Mouse (Mus musculus) liver, embryonic 12.5 days (tissue): ENCODE data around the gene Thbs3. TPM values are rescaled to one million over a fixed set of nuclear protein-coding genes. Genes with fewer than 3 reads are reported as not detected.

Experiments used
- ATAC-seq: fragments of 200-750 bp; cut with Nextera tagmentation; 2 replicates; pipeline ENCODE4 v1.8.0; 2017; ENCODE audit warnings: moderate number of reproducible peaks, mild to moderate bottlenecking, moderate library complexity
- H3K27ac ChIP-seq: fragments of 300-500 bp; sonication (generic); 2 replicates; pipeline ENCODE4 v1.5.1; 2016; ENCODE audit warnings: mild to moderate bottlenecking
- H3K27me3 ChIP-seq: fragments of 300-500 bp; sonication (generic); replicated peaks from 2 replicates; pipeline ENCODE4 v1.6.1; 2016; ENCODE audit warnings: mild to moderate bottlenecking, moderate library complexity
- H3K36me3 ChIP-seq: fragments of 300-500 bp; sonication (generic); 2 replicates; pipeline ENCODE4 v1.6.1; 2016; ENCODE audit warnings: mild to moderate bottlenecking, moderate library complexity
- H3K4me1 ChIP-seq: fragments of 300-500 bp; sonication (generic); 2 replicates; pipeline ENCODE4 v1.6.1; 2016
- H3K4me2 ChIP-seq: fragments of 300-500 bp; sonication (generic); 2 replicates; pipeline ENCODE4 v1.6.1; 2016; ENCODE audit warnings: mild to moderate bottlenecking, moderate library complexity
- H3K4me3 ChIP-seq: fragments of 300-500 bp; sonication (generic); 2 replicates; pipeline ENCODE4 v1.5.1; 2016; ENCODE audit warnings: mild to moderate bottlenecking, moderate library complexity
- H3K9ac ChIP-seq: fragments of 300-500 bp; sonication (generic); 2 replicates; pipeline ENCODE4 v1.6.1; 2016; ENCODE audit warnings: mild to moderate bottlenecking, moderate library complexity
- H3K9me3 ChIP-seq: fragments of 300-500 bp; sonication (generic); replicated peaks from 2 replicates; pipeline ENCODE4 v1.6.1; 2016; ENCODE audit warnings: mild to moderate bottlenecking, moderate library complexity
- WGBS: fragments of 180-500 bp; shearing (Covaris S2); methylation state at CpG from one replicate; pipeline ENCODE4 v1.1.7; 2016; ENCODE audit not compliant: insufficient replicate concordance; 5-methylcytosine and 5-hydroxymethylcytosine counted together
- polyA plus RNA-seq: library from polyadenylated mRNA; unstranded; fragments of >200 nt; fragmentation: Nextera tagmentation; extraction: Ambion mirVana; gene quantifications from 2 replicates; pipeline ENCODE4 v1.2.1, GENCODE M21; 2016

The Thbs3 gene
- polyA plus RNA-seq, 1 experiment from 2014 or later = 1.7 TPM

- Histone ChIP-seq H3K4me1 (peaks cover 66% of the 10 kb centered on the region), H3K4me3 (peak within 1 kb of the TSS; percentile 63), H3K4me2 (peak within 1 kb of the TSS; percentile 88), H3K9ac (peak within 1 kb of the TSS; percentile 69), H3K9me3 (no peaks in the 10 kb centered on the region), H3K27me3 (0 out of 2 replicates have a peak, but pooled peaks cover 4% of the 10 kb centered on the region), H3K36me3 (peaks cover 45% of the 10 kb centered on the region), H3K27ac (peak within 1 kb of the TSS; percentile 64)
- peak; percentile 88 for ATAC-seq
- WGBS = 23% methylated on average over 39 of the region's 39 CpGs
Observed at GRCm38 (mm10) chr3:89183058-89183958, 31.7 kb upstream of the Thbs3 start, which contains the start of gene Fam189b. Gene Fam189b (plus strand): TSS chr3:89183143.

- 0 out of 2 replicates have a peak, but pooled peaks cover 10% of the 10 kb centered on the region for H3K27me3 ChIP-seq
- peak overlapping the region; percentile 88 for H3K4me2 ChIP-seq
- H3K36me3 ChIP-seq = peaks cover 47% of the 10 kb centered on the region
- no peak for ATAC-seq
- no peaks in the 10 kb centered on the region for H3K9me3 ChIP-seq
- 82% methylated on average over 6 of the region's 6 CpGs for WGBS
- peaks cover 66% of the 10 kb centered on the region for H3K4me1 ChIP-seq
- H3K4me3 ChIP-seq = peak overlapping the region; percentile 63
- peak overlapping the region; percentile 69; the same call in 1 of the 2 replicates for H3K9ac ChIP-seq
- H3K27ac ChIP-seq = no peak overlapping the region
Observed at GRCm38 (mm10) chr3:89183959-89184315, 31.0 kb upstream of the Thbs3 start.

- no peak overlapping the region for H3K27ac ChIP-seq
- H3K4me1 ChIP-seq = peaks cover 64% of the 10 kb centered on the region
- WGBS = 52% methylated on average over 23 of the region's 23 CpGs
- no peak overlapping the region; the same call in 1 of the 2 replicates for H3K4me2 ChIP-seq
- H3K27me3 ChIP-seq = peaks cover 10% of the 10 kb centered on the region; the same call in 1 of the 2 replicates
- ATAC-seq = no peak
- H3K9ac ChIP-seq = no peak overlapping the region
- H3K36me3 ChIP-seq = peaks cover 14% of the 10 kb centered on the region
- no peaks in the 10 kb centered on the region for H3K9me3 ChIP-seq
- H3K4me3 ChIP-seq = no peak overlapping the region
Observed at GRCm38 (mm10) chr3:89187197-89187596, 27.8 kb upstream of the Thbs3 start.

- no peak overlapping the region for H3K4me2 ChIP-seq
- no peak overlapping the region for H3K27ac ChIP-seq
- H3K27me3 ChIP-seq = peaks cover 10% of the 10 kb centered on the region; the same call in 1 of the 2 replicates
- WGBS = 55% methylated on average over 18 of the region's 18 CpGs
- peaks cover 9% of the 10 kb centered on the region for H3K36me3 ChIP-seq
- no peak overlapping the region for H3K4me3 ChIP-seq
- H3K9me3 ChIP-seq = no peaks in the 10 kb centered on the region
- no peak overlapping the region for H3K9ac ChIP-seq
- H3K4me1 ChIP-seq = peaks cover 57% of the 10 kb centered on the region
- no peak for ATAC-seq
Observed at GRCm38 (mm10) chr3:89187690-89188477, 27.1 kb upstream of the Thbs3 start.

GRCm38 (mm10) chr3:89188478-89188875, 26.5 kb upstream of the Thbs3 start:
- no peak for ATAC-seq
- H3K9ac ChIP-seq = no peak overlapping the region
- 69% methylated on average over 12 of the region's 12 CpGs for WGBS
- peaks cover 10% of the 10 kb centered on the region; the same call in 1 of the 2 replicates for H3K27me3 ChIP-seq
- H3K36me3 ChIP-seq = peaks cover 9% of the 10 kb centered on the region
- no peak overlapping the region for H3K27ac ChIP-seq
- H3K9me3 ChIP-seq = no peaks in the 10 kb centered on the region
- no peak overlapping the region for H3K4me2 ChIP-seq
- H3K4me3 ChIP-seq = no peak overlapping the region
- peaks cover 51% of the 10 kb centered on the region for H3K4me1 ChIP-seq

GRCm38 (mm10) chr3:89190436-89190835, 24.5 kb upstream of the Thbs3 start:
- 16% methylated on average over 8 of the region's 8 CpGs for WGBS
- Histone ChIP-seq H3K27ac (no peak overlapping the region), H3K9me3 (no peaks in the 10 kb centered on the region), H3K4me1 (peaks cover 43% of the 10 kb centered on the region), H3K9ac (no peak overlapping the region), H3K27me3 (peaks cover 10% of the 10 kb centered on the region; the same call in 1 of the 2 replicates), H3K4me3 (no peak overlapping the region), H3K36me3 (peaks cover 9% of the 10 kb centered on the region), H3K4me2 (no peak overlapping the region)
- no peak for ATAC-seq

- WGBS = 48% methylated on average over 1 of the region's 1 CpGs
Observed at GRCm38 (mm10) chr3:89193351-89193750, 21.6 kb upstream of the Thbs3 start.

DNA sequence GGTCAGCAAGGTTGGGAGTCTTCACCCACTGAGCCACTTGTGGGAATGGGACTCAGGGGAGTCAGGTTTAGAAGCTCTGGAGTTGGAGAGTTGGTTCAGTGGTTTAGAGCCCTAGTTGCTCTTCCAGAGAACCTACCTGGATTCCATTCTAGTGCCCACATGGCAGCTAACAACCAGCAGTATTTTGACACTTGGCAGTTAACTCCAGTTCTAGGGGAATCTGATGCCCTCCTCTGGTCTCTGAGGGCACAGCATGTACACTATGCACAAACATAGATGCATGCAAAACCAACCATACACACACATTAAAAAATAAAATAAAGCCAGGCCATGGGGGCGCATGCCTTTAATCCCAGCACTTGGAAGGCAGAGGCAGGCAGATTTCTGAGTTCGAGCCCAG, 21.1 kb upstream of the Thbs3 start:
- H3K4me3 ChIP-seq = no peak overlapping the region
- no peak overlapping the region for H3K27ac ChIP-seq
- 79% methylated on average over 2 of the region's 2 CpGs for WGBS
- H3K36me3 ChIP-seq = 0 out of 2 replicates have a peak, but pooled peaks cover under 1% of the 10 kb centered on the region
- no peak overlapping the region for H3K9ac ChIP-seq
- H3K4me2 ChIP-seq = no peak overlapping the region
- H3K4me1 ChIP-seq = peaks cover 33% of the 10 kb centered on the region
- peaks cover 5% of the 10 kb centered on the region; the same call in 1 of the 2 replicates for H3K27me3 ChIP-seq
- no peaks in the 10 kb centered on the region for H3K9me3 ChIP-seq
- ATAC-seq = no peak

More at GRCm38 (mm10) chr3:89193351-89193750, 21.6 kb upstream of the Thbs3 start:
- no peak for ATAC-seq
- no peak overlapping the region for H3K4me2 ChIP-seq
- H3K9ac ChIP-seq = no peak overlapping the region
- H3K36me3 ChIP-seq = peaks cover 5% of the 10 kb centered on the region
- peaks cover 38% of the 10 kb centered on the region for H3K4me1 ChIP-seq
- H3K27ac ChIP-seq = no peak overlapping the region
- H3K4me3 ChIP-seq = no peak overlapping the region
- peaks cover 10% of the 10 kb centered on the region; the same call in 1 of the 2 replicates for H3K27me3 ChIP-seq
- H3K9me3 ChIP-seq = no peaks in the 10 kb centered on the region

DNA sequence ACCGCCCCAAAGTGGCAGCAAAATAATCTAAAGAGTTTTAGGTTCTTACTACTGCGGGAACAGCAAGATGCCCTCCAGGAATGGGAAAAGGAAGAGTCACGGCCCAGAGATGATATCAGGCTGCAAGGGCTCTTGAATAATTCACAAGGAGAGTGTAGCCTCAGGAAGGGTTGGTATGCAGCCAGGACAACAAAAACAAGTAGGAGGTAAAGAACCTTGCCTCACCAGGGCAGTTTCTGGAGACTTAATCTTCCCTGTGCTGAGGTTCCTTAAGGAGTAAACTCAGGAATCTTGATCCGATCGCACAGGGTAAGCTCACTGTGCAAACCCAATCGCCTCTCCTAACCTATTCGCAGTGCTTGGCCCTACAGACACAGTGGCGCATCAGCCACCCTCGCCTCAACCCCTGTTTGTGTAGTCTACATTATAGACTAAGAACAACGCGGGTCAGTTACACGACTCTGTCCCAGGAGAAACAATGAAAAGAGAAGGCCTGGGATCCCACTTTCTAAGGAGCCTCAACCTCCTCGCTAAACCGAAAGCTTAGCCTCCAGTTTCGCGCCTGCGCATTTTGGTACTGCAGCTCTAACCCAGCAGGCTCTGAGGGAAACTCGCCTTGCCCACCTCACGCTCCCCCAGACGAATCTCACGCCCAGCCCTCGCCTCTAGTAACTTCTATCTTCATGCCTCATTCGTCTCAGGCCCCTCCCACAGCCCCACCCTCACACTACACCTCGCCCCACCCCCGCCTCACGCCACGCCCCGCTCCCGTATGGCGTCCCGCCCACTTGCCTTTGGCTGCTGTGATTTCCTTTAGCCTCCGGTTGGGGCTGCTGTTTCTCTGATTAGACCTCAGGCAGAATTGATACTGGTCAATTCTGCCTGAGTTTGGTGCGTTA, 18.8 kb upstream of the Thbs3 start:
- Histone ChIP-seq H3K36me3 (no peaks in the 10 kb centered on the region), H3K4me3 (peak overlapping the region; percentile 56), H3K4me2 (peak overlapping the region; percentile 82), H3K9me3 (no peaks in the 10 kb centered on the region), H3K4me1 (peaks cover 23% of the 10 kb centered on the region), H3K27me3 (peaks cover 4% of the 10 kb centered on the region; the same call in 1 of the 2 replicates), H3K27ac (peak overlapping the region; percentile 78), H3K9ac (peak overlapping the region; percentile 67)
- WGBS = 8% methylated on average over 33 of the region's 33 CpGs
- peak; percentile 92 for ATAC-seq

GRCm38 (mm10) chr3:89199839-89200238, 15.1 kb upstream of the Thbs3 start:
- Histone ChIP-seq H3K4me2 (no peak overlapping the region), H3K27ac (no peak overlapping the region), H3K9me3 (no peaks in the 10 kb centered on the region), H3K4me1 (peaks cover 33% of the 10 kb centered on the region), H3K27me3 (peaks cover 4% of the 10 kb centered on the region; the same call in 1 of the 2 replicates), H3K36me3 (peaks cover 10% of the 10 kb centered on the region), H3K9ac (no peak overlapping the region), H3K4me3 (no peak overlapping the region)
- WGBS = 50% methylated on average over 3 of the region's 3 CpGs
- no peak for ATAC-seq
